Mouse (Mus musculus): ENCODE measurements at regions not wholly inside any gene's neighbourhood (a gene's known extent, or its start where the extent isn't known, plus 50 kb on each side); places are given as distances from the start of the nearest gene placed in this dataset.

DNA sequence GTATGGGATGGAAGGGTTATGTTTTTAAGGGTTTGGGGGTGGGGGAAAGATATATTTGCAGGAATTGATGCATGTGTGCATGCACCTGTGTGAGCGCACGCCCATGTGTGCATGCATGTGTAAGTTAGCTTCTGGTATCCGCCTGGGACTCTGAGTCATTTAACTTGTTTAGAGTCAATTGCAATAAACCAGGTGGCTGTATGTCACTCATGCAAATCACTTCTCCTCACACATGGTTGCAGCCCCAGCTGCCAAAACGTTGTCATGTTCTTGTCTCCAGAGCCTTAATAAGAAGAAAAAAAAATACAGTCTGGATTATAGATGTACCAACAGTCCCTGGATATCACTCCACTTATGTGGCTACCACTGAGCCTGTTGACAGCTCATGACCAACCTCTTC lies 155.3 kb upstream of the Rad23b start:
- TF ChIP-seq CTCF (IDR thresholded peaks at IDR 0.05; ENCODE audit: borderline replicate concordance, insufficient read depth, low read length) (no peak), POLR2A (IDR thresholded peaks at IDR 0.05; ENCODE audit: low read depth, low read length) (no peak)
- Histone ChIP-seq H3K4me1 (ENCODE audit: control insufficient read depth, insufficient read depth, low read length) (0 out of 2 replicates have a peak, but pooled peaks cover 3% of the 10 kb centered on the region), H3K27ac (ENCODE audit: insufficient read depth, low read length) (no peak overlapping the region), H3K4me3 (ENCODE audit: insufficient read depth, low read length) (no peak overlapping the region)

GRCm38 (mm10) chr4:55203731-55204710 lies 145.8 kb upstream of the Rad23b start:
- TF ChIP-seq POLR2A (IDR thresholded peaks at IDR 0.05; ENCODE audit: low read depth, low read length) (no peak), CTCF (IDR thresholded peaks at IDR 0.05; ENCODE audit: borderline replicate concordance, insufficient read depth, low read length) (no peak)
- Histone ChIP-seq H3K27ac (ENCODE audit: insufficient read depth, low read length) (no peak overlapping the region), H3K4me3 (ENCODE audit: insufficient read depth, low read length) (no peak overlapping the region), H3K4me1 (ENCODE audit: control insufficient read depth, insufficient read depth, low read length) (no peaks in the 10 kb centered on the region)

GRCm38 (mm10) chr4:55206226-55206625 lies 143.6 kb upstream of the Rad23b start:
- TF ChIP-seq CTCF (IDR thresholded peaks at IDR 0.05; ENCODE audit: borderline replicate concordance, insufficient read depth, low read length) (no peak), POLR2A (IDR thresholded peaks at IDR 0.05; ENCODE audit: low read depth, low read length) (no peak)
- no peak overlapping the region for H3K27ac ChIP-seq (ENCODE audit: insufficient read depth, low read length)
- H3K4me3 ChIP-seq (ENCODE audit: insufficient read depth, low read length): no peak overlapping the region
- H3K4me1 ChIP-seq (ENCODE audit: control insufficient read depth, insufficient read depth, low read length): no peaks in the 10 kb centered on the region

DNA sequence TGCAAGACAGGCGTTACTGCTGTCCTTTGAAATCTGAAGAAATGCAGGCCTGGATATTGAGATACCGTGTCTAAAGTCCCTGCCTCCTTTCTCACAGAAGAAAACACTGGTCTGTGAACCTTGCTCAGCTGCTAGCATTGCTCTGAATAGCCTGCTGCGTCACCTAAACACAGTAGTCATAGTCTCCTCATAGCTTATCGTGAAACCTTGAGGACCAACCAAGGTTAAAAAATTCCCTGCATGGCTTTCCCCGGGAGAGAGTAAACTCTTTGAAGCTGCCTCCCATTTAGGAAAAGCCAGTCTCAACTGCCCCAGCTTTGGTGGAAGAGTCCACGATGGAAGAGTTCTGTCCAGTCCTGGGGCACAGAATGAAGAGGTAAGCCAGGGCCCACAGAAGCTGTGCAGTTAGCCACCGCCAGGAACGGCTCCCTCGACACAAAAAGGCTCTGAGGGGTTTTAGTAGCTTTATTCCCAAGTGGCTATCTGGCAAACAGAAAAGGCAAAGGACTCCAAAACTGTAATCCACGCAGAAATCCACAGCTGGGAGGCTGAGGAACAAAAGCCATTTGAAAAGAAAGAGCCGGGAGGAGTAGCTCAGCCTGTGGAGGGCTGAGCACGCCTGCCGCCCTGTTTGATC lies 142.0 kb upstream of the Rad23b start:
- Histone ChIP-seq H3K4me1 (ENCODE audit: control insufficient read depth, insufficient read depth, low read length) (no peaks in the 10 kb centered on the region), H3K27ac (ENCODE audit: insufficient read depth, low read length) (no peak overlapping the region), H3K4me3 (ENCODE audit: insufficient read depth, low read length) (no peak overlapping the region)
- no peak for TF ChIP-seq POLR2A (IDR thresholded peaks at IDR 0.05; ENCODE audit: low read depth, low read length)
- no peak for TF ChIP-seq CTCF (IDR thresholded peaks at IDR 0.05; ENCODE audit: borderline replicate concordance, insufficient read depth, low read length)

DNA sequence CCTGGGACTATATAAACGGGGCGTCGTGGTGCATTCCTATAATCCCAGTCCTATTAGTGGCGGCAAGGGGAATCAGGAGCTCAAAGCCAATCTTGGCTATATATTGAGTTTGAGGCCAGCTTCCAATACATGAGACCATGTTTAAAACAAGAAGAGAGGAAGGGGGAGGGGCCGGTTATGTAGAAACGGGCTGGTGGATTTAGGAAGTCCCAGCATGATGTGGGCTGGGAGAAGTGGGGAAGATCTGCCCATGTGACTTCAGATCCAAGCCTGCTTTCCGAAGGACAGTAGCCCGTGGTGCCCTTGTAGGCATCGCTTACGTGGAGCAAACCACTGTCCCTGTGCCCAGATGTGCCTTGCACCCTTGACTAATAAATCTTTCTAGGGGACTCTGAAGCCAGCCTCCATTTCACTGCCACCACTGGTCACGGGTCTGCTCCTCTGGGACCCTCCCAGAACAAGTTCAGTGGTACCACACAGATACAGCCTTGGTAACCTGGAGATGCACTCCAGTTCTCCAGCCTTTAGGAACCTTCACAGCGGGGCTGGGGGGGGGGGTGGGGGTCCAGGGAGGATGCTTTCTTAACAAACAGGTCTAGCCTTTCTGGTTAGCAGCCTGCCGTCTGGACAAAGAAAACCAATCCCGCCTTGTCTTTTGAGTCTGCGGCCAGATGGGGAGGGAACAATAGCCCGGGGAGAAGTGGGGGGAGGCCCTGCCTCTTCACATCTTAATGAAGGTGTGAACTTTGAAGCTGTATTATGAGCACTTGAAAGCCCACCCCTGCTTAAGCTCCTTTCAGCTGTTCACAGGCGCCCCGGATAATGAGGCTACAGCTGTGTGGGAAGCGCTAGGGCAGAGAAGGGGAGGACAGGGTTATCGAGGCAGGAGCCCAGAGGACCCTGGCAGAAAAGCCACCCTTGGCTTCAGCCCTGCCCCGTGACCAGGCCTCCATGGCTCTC lies 141.2 kb upstream of the Rad23b start:
- no peaks in the 10 kb centered on the region for H3K4me1 ChIP-seq (ENCODE audit: control insufficient read depth, insufficient read depth, low read length)
- no peak overlapping the region for H3K4me3 ChIP-seq (ENCODE audit: insufficient read depth, low read length)
- TF ChIP-seq POLR2A (IDR thresholded peaks at IDR 0.05; ENCODE audit: low read depth, low read length) (no peak), CTCF (IDR thresholded peaks at IDR 0.05; ENCODE audit: borderline replicate concordance, insufficient read depth, low read length) (no peak)
- no peak overlapping the region for H3K27ac ChIP-seq (ENCODE audit: insufficient read depth, low read length)

- Histone ChIP-seq H3K4me1 (ENCODE audit: control insufficient read depth, insufficient read depth, low read length) (no peaks in the 10 kb centered on the region; the same call in 1 of the 2 replicates), H3K4me3 (ENCODE audit: insufficient read depth, low read length) (no peak overlapping the region), H3K27ac (ENCODE audit: insufficient read depth, low read length) (no peak overlapping the region)
- TF ChIP-seq CTCF (IDR thresholded peaks at IDR 0.05; ENCODE audit: borderline replicate concordance, insufficient read depth, low read length) (no peak), POLR2A (IDR thresholded peaks at IDR 0.05; ENCODE audit: low read depth, low read length) (no peak)
Measured at GRCm38 (mm10) chr4:55215425-55216174, 134.2 kb upstream of the Rad23b start.

DNA sequence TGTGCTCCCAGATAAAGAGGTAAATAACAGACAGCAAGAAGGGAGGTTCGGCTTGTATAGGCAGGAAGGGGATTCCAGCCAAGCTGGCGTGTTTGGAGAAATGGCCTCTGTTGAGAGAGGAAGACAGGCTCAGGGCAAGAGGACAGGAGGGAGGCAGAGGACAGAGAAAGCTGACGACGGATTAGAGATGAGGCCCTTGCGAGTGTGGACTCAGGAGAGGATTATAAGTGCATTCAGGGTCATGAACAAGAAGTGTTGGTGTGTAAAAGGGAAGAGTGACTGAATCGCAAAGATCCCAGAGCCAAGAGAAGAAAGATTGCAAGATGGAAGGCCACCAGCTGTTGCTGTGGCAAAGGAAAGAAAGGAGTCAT lies 133.7 kb upstream of the Rad23b start:
- Histone ChIP-seq H3K4me1 (ENCODE audit: control insufficient read depth, insufficient read depth, low read length) (no peaks in the 10 kb centered on the region; the same call in 1 of the 2 replicates), H3K4me3 (ENCODE audit: insufficient read depth, low read length) (no peak overlapping the region), H3K27ac (ENCODE audit: insufficient read depth, low read length) (no peak overlapping the region)
- TF ChIP-seq CTCF (IDR thresholded peaks at IDR 0.05; ENCODE audit: borderline replicate concordance, insufficient read depth, low read length) (no peak), POLR2A (IDR thresholded peaks at IDR 0.05; ENCODE audit: low read depth, low read length) (no peak)

DNA sequence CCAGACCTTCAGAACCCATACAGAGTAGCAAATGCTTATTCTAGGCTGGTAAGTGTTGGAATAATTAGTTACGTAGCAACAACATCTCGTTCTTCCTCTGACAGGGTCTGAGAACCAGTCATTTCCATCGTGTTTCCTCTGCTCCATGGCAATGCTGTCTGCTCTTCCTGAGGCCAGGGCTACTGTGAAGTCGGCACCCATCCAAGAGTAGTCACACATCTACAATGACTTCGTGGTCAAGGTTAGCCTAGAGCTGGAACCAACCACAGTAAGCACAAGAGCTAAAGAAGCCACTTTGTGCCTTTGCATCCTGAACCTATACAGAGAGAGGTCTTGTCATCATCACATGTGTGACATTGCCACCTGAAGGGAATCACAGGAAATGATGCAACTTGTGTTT lies 124.1 kb upstream of the Rad23b start:
- no peak overlapping the region for H3K4me3 ChIP-seq (ENCODE audit: insufficient read depth, low read length)

DNA sequence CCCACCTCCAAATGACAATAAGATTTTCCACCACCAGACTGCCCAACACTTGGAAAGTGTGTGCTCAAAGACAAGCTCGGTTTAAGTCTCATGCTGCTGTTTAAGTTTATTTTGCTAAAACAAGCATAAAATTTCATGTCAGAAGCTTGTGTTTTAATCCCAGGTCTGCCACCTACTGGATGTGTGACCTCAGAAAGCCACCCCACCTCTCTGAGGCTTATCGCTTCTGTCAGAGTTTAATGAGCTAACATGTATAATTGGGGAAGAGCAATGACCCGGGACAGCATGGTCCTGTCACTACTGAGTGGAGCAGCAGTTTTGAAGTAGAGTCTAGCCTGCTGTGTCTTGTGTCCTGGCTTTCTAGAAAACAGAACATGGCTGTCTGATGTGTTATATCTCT lies 122.4 kb upstream of the Rad23b start:
- no peak overlapping the region for H3K4me3 ChIP-seq (ENCODE audit: insufficient read depth, low read length)

More for the DNA sequence above, 124.1 kb upstream of the Rad23b start:
- Histone ChIP-seq H3K27ac (ENCODE audit: insufficient read depth, low read length) (no peak overlapping the region), H3K4me1 (ENCODE audit: control insufficient read depth, insufficient read depth, low read length) (no peaks in the 10 kb centered on the region)
- TF ChIP-seq CTCF (IDR thresholded peaks at IDR 0.05; ENCODE audit: borderline replicate concordance, insufficient read depth, low read length) (no peak), POLR2A (IDR thresholded peaks at IDR 0.05; ENCODE audit: low read depth, low read length) (no peak)

More for the DNA sequence above, 122.4 kb upstream of the Rad23b start:
- no peak for TF ChIP-seq CTCF (IDR thresholded peaks at IDR 0.05; ENCODE audit: borderline replicate concordance, insufficient read depth, low read length)
- no peak for TF ChIP-seq POLR2A (IDR thresholded peaks at IDR 0.05; ENCODE audit: low read depth, low read length)
- no peak overlapping the region for H3K27ac ChIP-seq (ENCODE audit: insufficient read depth, low read length)
- H3K4me1 ChIP-seq (ENCODE audit: control insufficient read depth, insufficient read depth, low read length): no peaks in the 10 kb centered on the region
